Mouse (Mus musculus) heart, embryonic 14.5 days (tissue): ENCODE measurements around the gene Atrip. TPM values are rescaled to one million over a fixed set of nuclear protein-coding genes. Genes with fewer than 3 reads are reported as not detected.

ENCODE experiments used
- ATAC-seq: fragments of 200-750 bp; cut with Nextera tagmentation; 2 replicates; pipeline ENCODE4 v1.8.0; 2017; ENCODE audit warnings: low read depth, moderate TSS enrichment; ENCODE audit not compliant: insufficient number of reproducible peaks, insufficient read depth, low FRiP score
- H3K27ac ChIP-seq, 2 experiments: fragments of 200-500 bp in 1 of 2; fragments of 300-500 bp in 1 of 2; sonication (generic) in 1 of 2; replicated peaks in 1 of 2; 2 replicates each; pipeline ENCODE4 v1.5.1; 2012 to 2014; ENCODE audit warnings: low read depth in 2 of 2, low read length in 2 of 2, control low read depth in 1 of 2, mild to moderate bottlenecking in 1 of 2, mixed read lengths in 1 of 2; ENCODE audit not compliant: control insufficient read depth in 1 of 2, insufficient read depth in 1 of 2
- H3K27me3 ChIP-seq: fragments of 300-500 bp; sonication (generic); 2 replicates; pipeline ENCODE4 v1.6.1; 2014; ENCODE audit warnings: mild to moderate bottlenecking, low read length, control low read depth; ENCODE audit not compliant: control insufficient read depth, insufficient read depth
- H3K36me3 ChIP-seq: fragments of 300-500 bp; sonication (generic); 2 replicates; pipeline ENCODE4 v1.6.1; 2014; ENCODE audit warnings: mild to moderate bottlenecking, control low read depth, low read length, mixed read lengths; ENCODE audit not compliant: control insufficient read depth, insufficient read depth
- H3K4me1 ChIP-seq, 2 experiments: fragments of 200-500 bp in 1 of 2; fragments of 300-500 bp in 1 of 2; sonication (generic) in 1 of 2; 2 replicates each; pipeline ENCODE4 v1.6.1; 2012 to 2014; ENCODE audit warnings: low read length in 2 of 2, control low read depth in 1 of 2, mixed read lengths in 1 of 2; ENCODE audit not compliant: control insufficient read depth in 2 of 2, insufficient read depth in 2 of 2
- H3K4me2 ChIP-seq: fragments of 300-500 bp; sonication (generic); 2 replicates; pipeline ENCODE4 v1.6.1; 2014; ENCODE audit warnings: mild to moderate bottlenecking, low read length
- H3K4me3 ChIP-seq, 2 experiments: fragments of 200-500 bp in 1 of 2; fragments of 300-500 bp in 1 of 2; sonication (generic) in 1 of 2; 2 replicates each; pipeline ENCODE4 v1.5.1; 2012 to 2014; ENCODE audit warnings: low read length in 2 of 2, mild to moderate bottlenecking in 2 of 2, control low read depth in 1 of 2, low read depth in 1 of 2, moderate library complexity in 1 of 2; ENCODE audit not compliant: control insufficient read depth in 1 of 2, insufficient read depth in 1 of 2
- H3K9ac ChIP-seq: fragments of 300-500 bp; sonication (generic); 2 replicates; pipeline ENCODE4 v1.6.1; 2014; ENCODE audit warnings: mild to moderate bottlenecking, low read length
- H3K9me3 ChIP-seq: fragments of 300-500 bp; sonication (generic); 2 replicates; pipeline ENCODE4 v1.6.1; 2016; ENCODE audit warnings: low read length, control low read depth; ENCODE audit not compliant: control insufficient read depth
- WGBS: fragments of 180-500 bp; shearing (Covaris S2); extraction: QIAGEN DNeasy Blood & Tissue Kit; methylation state at CpG from one replicate; pipeline ENCODE4 v1.1.7; 2014; 5-methylcytosine and 5-hydroxymethylcytosine counted together
- polyA plus RNA-seq: library from polyadenylated mRNA; unstranded; fragments of >200 nt; fragmentation: Nextera tagmentation; extraction: Ambion mirVana; gene quantifications from 2 replicates; pipeline ENCODE4 v1.2.1, GENCODE M21; 2014

Atrip gene
- polyA plus RNA-seq, 1 experiment from 2014 or later: 17.5 TPM

DNA sequence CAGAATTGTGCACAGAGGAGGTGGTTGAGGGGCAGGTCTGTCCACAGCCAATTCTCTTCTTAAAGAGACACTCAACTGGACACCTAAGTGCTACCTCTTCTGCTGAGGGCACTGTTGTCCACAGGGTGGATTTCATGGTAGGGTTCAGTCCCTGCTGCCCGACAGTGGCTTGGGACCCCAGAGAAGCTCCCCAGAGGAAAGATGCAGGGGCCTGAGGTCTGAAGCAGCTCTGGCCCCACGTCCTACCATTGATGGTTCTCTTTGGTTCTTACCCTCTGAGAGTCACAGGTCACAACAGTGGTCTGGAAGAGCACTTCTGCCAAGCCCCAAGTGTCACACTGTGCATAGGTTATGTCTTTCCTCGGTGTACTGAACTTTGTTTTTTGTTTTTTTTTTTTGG, 20.6 kb downstream of the Atrip start:
- H3K9me3 ChIP-seq: no peaks in the 10 kb centered on the region
- peaks cover 8 to 13% of the 10 kb centered on the region in 2 experiments for H3K4me1 ChIP-seq
- no peak overlapping the region for H3K27ac ChIP-seq
- ATAC-seq: no peak
- no peak overlapping the region for H3K4me2 ChIP-seq
- H3K9ac ChIP-seq: no peak overlapping the region
- peaks cover 63% of the 10 kb centered on the region for H3K36me3 ChIP-seq
- H3K27me3 ChIP-seq: no peaks in the 10 kb centered on the region
- WGBS: 82% methylated on average over 3 of the region's 3 CpGs
- H3K4me3 ChIP-seq: no peak overlapping the region

DNA sequence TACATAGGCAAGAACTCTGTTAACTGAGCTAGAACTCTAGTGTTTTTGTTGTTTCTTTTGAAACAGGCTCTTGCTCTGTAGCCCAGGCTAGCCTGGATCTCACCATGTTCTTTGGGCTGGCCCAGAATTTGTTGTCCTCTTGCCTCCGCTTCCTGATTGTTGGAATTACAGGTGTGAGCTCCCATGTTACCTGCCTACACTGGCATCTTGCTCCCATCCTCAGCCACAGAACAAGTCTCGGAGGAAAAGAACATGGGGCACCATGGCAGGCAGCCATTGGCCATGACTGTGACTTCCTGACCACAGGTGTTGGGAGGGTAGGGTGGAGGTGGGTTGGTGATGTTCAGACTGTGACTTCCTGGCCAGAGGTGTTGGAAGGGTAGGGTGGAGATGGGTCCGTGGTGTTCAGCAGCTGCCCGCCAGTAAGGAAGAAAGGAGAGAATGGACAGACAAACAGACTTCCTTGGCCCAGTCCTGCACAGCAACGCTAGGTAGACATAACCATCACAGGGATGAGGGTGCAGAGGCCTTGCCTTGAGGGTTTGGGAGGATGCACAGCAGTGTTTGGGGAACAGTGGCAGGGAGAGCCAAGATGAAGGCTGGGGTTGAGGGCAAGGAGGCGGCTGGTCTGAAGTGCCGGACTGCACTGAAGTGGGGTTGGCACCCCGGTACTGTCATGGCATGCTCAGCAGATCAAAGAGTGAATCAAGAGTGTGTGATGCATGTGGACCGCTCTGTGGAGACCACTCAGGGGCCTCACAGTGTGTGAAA, 21.2 kb downstream of the Atrip start:
- peaks cover 62% of the 10 kb centered on the region for H3K36me3 ChIP-seq
- no peaks in the 10 kb centered on the region for H3K27me3 ChIP-seq
- no peak overlapping the region for H3K27ac ChIP-seq
- no peak overlapping the region for H3K4me2 ChIP-seq
- H3K4me3 ChIP-seq: no peak overlapping the region
- H3K9ac ChIP-seq: no peak overlapping the region
- 90% methylated on average over 9 of the region's 9 CpGs for WGBS
- peaks cover 8 to 12% of the 10 kb centered on the region in 2 experiments for H3K4me1 ChIP-seq
- no peak for ATAC-seq
- no peaks in the 10 kb centered on the region for H3K9me3 ChIP-seq

DNA sequence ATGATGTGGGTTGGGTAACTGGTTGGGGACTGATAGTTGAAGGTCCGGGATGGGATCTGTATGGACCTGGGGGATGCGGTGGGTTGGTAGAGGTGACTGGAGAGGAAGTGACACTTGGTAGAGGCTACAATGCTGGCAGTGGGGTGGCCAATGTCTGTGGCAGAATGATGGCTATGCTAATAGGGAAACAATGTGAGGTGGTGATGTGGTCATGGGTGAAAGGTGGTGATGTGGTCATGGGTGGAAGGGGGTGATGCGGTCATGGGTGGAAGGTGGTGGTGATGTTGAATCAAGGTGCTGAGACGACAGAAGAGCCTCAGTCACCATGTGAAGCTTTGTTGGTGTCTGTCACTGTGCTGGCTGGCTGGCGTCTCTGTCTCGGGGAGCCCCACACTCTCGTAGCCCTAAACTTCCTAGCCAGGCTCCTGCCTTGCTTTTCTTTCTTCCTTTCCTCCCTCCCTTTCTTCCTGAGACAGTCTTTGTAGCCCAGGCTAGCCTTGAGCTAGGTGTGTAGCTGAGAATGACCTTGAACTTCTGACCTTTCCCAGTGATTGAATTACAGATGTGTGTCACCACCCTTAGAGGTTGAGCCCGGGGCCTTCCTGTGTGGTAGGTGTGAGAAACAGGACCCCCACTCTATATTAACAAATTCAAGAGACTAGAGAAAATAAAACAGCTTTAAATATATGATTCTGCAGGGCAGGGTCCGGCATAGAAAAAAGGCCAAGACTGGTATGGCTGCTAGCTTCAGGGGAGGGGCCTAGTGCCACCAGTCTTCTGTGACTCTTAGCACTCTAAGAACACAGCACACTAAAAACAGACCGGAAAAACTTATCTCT, 22.1 kb downstream of the Atrip start:
- H3K27ac ChIP-seq: no peak overlapping the region
- WGBS: 86% methylated on average over 10 of the region's 10 CpGs
- no peak overlapping the region for H3K4me2 ChIP-seq
- no peak for ATAC-seq
- H3K27me3 ChIP-seq: no peaks in the 10 kb centered on the region
- peaks cover 54% of the 10 kb centered on the region for H3K36me3 ChIP-seq
- H3K9ac ChIP-seq: no peak overlapping the region
- peaks cover 8 to 12% of the 10 kb centered on the region in 2 experiments for H3K4me1 ChIP-seq
- H3K9me3 ChIP-seq: no peaks in the 10 kb centered on the region
- no peak overlapping the region for H3K4me3 ChIP-seq

DNA sequence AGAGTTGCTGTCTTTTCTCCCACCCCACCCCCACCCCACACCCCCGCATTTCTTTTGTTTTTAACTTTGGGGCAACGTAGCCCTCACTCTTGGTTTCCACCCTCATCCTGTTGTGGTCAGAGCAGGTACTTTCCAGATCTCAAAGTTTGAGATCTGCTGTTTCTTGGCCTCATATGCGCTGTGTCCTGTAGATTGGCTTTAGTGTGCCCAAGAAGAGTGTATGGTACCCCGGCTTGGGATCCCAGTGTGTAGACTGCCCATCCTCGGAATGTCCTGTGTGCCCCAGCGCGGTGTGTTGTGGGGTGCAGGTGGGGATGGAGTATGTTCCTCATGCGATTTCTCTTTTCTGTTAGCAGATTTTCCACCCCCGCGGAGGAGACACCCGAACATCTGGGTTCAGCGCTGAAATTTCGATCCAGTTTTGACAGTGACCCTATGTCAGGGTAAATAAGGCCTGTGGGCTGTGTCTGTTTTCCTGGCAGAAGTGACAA, 22.9 kb downstream of the Atrip start:
- Histone ChIP-seq H3K36me3 (peaks cover 45% of the 10 kb centered on the region), H3K4me1 (peaks cover 8 to 12% of the 10 kb centered on the region in 2 experiments), H3K27me3 (no peaks in the 10 kb centered on the region), H3K4me3 (no peak overlapping the region), H3K9me3 (no peaks in the 10 kb centered on the region), H3K9ac (no peak overlapping the region), H3K27ac (no peak overlapping the region), H3K4me2 (no peak overlapping the region)
- 84% methylated on average over 13 of the region's 13 CpGs for WGBS
- ATAC-seq: no peak

DNA sequence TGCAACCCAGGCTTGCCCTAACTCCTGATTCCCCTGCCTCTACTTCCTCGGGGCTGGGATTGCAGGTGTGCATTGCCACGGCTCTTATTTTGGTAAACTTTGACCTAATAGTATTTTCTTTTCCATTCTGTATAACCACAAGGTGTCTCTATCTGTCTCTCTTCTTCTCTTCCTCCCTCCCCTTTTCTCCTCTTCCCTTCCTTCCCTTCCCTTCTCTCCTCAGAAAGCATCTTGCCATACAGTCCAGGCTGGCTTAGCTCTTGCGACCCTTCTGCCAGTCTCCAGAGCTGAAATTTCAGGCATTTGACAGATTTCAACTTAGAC, 23.3 kb downstream of the Atrip start:
- H3K4me1 ChIP-seq: peaks cover 8 to 11% of the 10 kb centered on the region in 2 experiments
- no peak overlapping the region for H3K4me2 ChIP-seq
- WGBS: 75% methylated on average over 3 of the region's 3 CpGs
- no peak for ATAC-seq
- H3K9ac ChIP-seq: no peak overlapping the region
- peaks cover 41% of the 10 kb centered on the region for H3K36me3 ChIP-seq
- no peaks in the 10 kb centered on the region for H3K27me3 ChIP-seq
- H3K27ac ChIP-seq: no peak overlapping the region
- H3K9me3 ChIP-seq: no peaks in the 10 kb centered on the region
- no peak overlapping the region for H3K4me3 ChIP-seq

DNA sequence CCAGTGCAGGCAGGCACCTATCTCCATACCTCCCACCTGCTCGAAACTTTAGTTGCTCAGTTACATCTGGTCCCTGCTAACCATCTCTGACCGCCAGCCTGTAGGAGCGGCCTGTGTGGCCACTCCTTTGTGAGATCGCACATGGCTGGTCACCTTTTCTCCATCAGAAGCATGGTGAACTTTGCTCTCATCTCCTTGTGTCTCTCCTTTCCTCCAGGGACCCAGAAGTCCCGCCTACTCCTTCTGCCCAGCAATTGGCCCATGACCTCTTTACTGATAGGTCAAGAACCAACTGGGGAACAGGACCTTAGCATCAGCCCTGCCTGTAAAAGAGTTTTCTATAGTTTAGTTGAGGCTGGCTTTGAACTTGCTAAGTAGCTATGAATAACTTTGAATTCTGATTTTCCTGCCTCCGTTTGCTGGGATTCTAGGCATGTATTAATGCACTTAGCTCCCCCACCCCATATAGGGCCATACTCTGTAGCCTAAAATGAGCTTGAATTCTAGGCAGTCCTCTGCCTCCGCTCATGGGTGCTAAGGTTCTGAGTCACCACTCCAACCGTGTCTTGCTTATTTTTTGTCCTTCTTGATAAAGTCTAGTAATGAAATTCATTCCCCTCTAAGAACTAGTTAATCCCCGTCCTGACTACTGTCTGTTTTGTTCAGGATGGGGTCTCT, 23.8 kb downstream of the Atrip start:
- Histone ChIP-seq H3K4me1 (peaks cover 5 to 6% of the 10 kb centered on the region in 2 experiments), H3K27ac (no peak overlapping the region), H3K4me2 (no peak overlapping the region), H3K9me3 (no peaks in the 10 kb centered on the region), H3K9ac (no peak overlapping the region), H3K27me3 (no peaks in the 10 kb centered on the region), H3K4me3 (no peak overlapping the region), H3K36me3 (peaks cover 41% of the 10 kb centered on the region)
- no peak for ATAC-seq
- WGBS: 84% methylated on average over 9 of the region's 9 CpGs

GRCm38 (mm10) chr9:109049316-109049715, 24.6 kb downstream of the Atrip start:
- H3K4me3 ChIP-seq: no peak overlapping the region
- peaks cover 43% of the 10 kb centered on the region for H3K36me3 ChIP-seq
- ATAC-seq: no peak
- peaks cover under 1 to 1% of the 10 kb centered on the region in 2 experiments; a peak in 3 of 4 replicates for H3K4me1 ChIP-seq
- H3K4me2 ChIP-seq: no peak overlapping the region
- WGBS: 74% methylated on average over 7 of the region's 7 CpGs
- H3K9me3 ChIP-seq: no peaks in the 10 kb centered on the region
- H3K27ac ChIP-seq: no peak overlapping the region
- H3K9ac ChIP-seq: no peak overlapping the region
- H3K27me3 ChIP-seq: no peaks in the 10 kb centered on the region
